Mouse (Mus musculus): ENCODE results near the gene Ubb. TPM values are rescaled to one million over a fixed set of nuclear protein-coding genes. Genes with fewer than 3 reads are reported as not detected.

Ubb gene
- polyA plus RNA-seq, 1 experiment from 2014 or later: 4,689 TPM

DNA sequence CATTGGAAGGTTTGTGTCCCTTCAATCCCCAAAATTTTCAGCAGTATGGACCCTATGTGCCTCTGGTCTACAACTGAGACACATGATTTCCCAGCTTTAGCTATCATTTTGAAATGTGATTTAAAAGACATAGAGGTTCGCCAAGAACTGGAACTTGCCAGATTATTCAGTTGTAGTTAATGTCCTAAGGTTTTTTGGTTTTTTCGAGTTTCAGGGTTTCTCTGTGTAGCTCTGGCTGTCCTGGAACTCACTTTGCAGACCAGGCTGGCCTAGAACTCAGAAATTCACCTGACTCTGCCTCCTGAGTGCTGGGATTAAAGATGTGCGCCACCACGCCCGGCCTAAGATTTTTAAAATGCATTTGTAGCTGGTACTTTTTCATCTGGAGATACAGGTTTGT, 2.7 kb downstream of the Ubb start:
- peak overlapping the region; percentile 81 for H3K4me2 ChIP-seq
- H3K4me1 ChIP-seq: peaks cover 43% of the 10 kb centered on the region
- H3K27me3 ChIP-seq (replicated peaks): no peaks in the 10 kb centered on the region
- H3K36me3 ChIP-seq (replicated peaks): no peaks in the 10 kb centered on the region
- H3K27ac ChIP-seq: no peak overlapping the region
- peak overlapping the region; percentile 28; the same call in 1 of the 2 replicates for H3K9ac ChIP-seq
- peak overlapping the region; percentile 39 for H3K4me3 ChIP-seq
- no peaks in the 10 kb centered on the region for H3K9me3 ChIP-seq
- WGBS: 82% methylated on average over 5 of the region's 5 CpGs
- no peak for ATAC-seq (replicated peaks)

DNA sequence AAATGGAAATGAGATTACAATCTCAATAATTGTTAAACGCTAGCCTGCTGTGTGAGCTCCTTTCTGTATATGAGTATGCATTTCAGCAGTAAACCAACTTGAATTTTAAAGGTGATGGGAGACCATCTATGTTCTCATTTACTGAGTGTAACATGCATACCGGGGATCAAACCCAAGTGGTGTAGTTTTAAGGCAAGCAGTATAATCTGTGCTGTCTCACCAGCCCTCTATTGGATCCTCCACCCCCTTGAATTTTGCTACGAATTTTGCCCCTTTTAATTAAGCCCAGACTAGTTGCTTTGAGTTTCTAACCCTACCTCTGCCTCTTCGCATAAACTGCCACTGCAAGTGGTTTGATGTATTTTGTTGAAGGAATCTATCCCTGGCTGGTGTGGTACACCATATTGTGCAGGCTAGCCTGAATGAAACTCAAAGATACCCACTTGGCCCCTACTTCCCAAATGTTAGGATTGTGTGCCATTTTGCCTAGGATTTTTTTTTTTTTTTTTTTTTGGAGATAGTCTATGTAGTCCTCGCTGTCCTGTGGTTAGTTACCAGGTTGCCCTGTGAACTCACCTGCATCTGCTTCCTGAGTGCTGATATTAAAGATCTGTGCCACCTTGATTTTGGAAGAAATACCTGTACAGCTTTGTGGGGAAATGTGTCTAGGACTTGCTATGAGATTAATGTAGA, 3.3 kb downstream of the Ubb start:
- 65% methylated on average over 5 of the region's 5 CpGs for WGBS
- no peak overlapping the region; the same call in 1 of the 2 replicates for H3K9ac ChIP-seq
- no peak for ATAC-seq (replicated peaks)

DNA sequence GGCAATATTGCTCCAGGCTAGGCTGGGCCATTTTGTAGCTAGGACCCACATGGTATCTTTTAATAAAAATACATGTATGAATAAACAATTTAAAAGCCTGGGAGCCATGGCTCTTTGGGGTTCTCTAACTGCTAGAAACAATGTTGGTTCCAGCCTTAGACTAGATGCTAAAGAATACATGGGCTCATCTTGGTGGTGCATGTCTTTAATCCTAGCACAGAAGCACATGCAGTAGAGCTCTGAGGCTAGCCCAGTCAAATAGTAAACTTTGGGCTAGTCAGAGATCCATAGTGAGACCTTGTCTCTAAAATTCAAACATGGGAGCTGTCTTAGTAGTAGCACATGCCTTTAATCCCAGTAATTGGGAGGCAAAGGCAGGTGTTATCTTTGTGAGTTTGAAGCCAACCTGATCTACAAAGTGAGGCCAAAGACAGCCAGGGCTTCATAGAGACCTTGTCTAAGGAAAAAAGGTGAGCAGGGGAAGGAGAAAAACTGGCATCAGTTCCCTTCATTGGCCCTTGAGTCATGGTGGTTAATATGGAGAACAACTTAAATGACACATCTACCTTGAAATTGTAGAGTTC, 4.1 kb downstream of the Ubb start:
- H3K36me3 ChIP-seq (replicated peaks): no peaks in the 10 kb centered on the region

More for the DNA sequence above, 3.3 kb downstream of the Ubb start:
- no peak overlapping the region for H3K27ac ChIP-seq
- no peaks in the 10 kb centered on the region for H3K9me3 ChIP-seq
- peak overlapping the region; percentile 81 for H3K4me2 ChIP-seq
- peaks cover 37% of the 10 kb centered on the region for H3K4me1 ChIP-seq
- no peaks in the 10 kb centered on the region for H3K27me3 ChIP-seq (replicated peaks)
- H3K36me3 ChIP-seq (replicated peaks): no peaks in the 10 kb centered on the region
- peak overlapping the region; percentile 39 for H3K4me3 ChIP-seq

DNA sequence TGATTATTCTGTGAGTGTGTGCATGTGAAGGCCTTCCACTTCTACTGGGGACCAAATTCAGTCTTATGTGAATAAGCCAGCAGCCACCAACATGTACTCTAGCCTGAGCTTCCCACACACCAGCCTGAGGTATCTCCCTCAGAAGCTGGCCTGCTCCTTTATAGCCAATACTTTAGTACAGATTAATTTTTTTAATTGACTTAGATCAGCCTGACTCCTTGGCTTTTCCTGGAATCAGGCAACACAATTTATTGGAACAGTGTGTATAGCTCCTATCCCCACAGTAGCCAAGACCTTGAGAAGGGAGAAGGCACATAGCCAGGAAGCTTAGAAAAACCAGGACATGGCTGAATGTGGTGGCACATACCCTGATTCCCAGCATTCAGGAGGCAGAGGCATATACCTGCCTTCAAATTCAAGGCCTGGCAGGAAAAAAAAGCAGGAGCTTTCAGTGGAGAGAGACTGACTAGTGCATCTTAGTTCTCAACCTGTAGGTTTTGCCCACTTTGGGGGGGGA, 5.0 kb downstream of the Ubb start:
- Histone ChIP-seq H3K4me2 (peak overlapping the region; percentile 81; the same call in 1 of the 2 replicates), H3K4me1 (peaks cover 34% of the 10 kb centered on the region), H3K27me3 (replicated peaks) (no peaks in the 10 kb centered on the region), H3K4me3 (no peak overlapping the region), H3K9me3 (no peaks in the 10 kb centered on the region), H3K27ac (no peak overlapping the region), H3K36me3 (replicated peaks) (no peaks in the 10 kb centered on the region), H3K9ac (no peak overlapping the region)
- no peak for ATAC-seq (replicated peaks)

More for the DNA sequence above, 4.1 kb downstream of the Ubb start:
- Histone ChIP-seq H3K4me1 (peaks cover 31% of the 10 kb centered on the region), H3K27ac (no peak overlapping the region), H3K27me3 (replicated peaks) (no peaks in the 10 kb centered on the region), H3K9me3 (no peaks in the 10 kb centered on the region), H3K9ac (no peak overlapping the region), H3K4me2 (peak overlapping the region; percentile 81), H3K4me3 (peak overlapping the region; percentile 39)
- no peak for ATAC-seq (replicated peaks)

DNA sequence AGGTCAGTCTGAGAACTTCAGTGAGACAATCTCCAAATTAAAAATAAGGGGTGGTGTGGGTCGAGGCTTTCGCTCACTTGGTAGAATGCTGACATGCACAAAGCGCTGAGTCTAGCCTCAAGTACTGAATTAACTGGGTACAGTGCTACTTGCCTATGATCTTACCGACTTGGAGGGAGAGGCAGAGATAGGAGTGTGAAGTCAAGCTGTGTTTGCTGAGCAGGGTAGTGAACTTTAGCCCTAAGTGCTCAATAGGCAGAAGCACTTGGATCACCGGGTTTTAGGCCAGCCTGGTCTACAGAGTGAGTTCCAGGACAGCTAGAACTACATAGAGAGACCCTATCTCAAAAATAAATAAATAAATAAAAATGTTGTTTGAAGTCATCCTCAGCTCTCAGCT, 6.2 kb downstream of the Ubb start:
- H3K27ac ChIP-seq: no peak overlapping the region
- H3K36me3 ChIP-seq (replicated peaks): no peaks in the 10 kb centered on the region
- no peaks in the 10 kb centered on the region for H3K9me3 ChIP-seq
- no peak for ATAC-seq (replicated peaks)
- no peaks in the 10 kb centered on the region for H3K27me3 ChIP-seq (replicated peaks)
- peaks cover 34% of the 10 kb centered on the region for H3K4me1 ChIP-seq
- H3K9ac ChIP-seq: no peak overlapping the region
- no peak overlapping the region for H3K4me3 ChIP-seq
- WGBS: 72% methylated on average over 5 of the region's 5 CpGs
- no peak overlapping the region for H3K4me2 ChIP-seq

DNA sequence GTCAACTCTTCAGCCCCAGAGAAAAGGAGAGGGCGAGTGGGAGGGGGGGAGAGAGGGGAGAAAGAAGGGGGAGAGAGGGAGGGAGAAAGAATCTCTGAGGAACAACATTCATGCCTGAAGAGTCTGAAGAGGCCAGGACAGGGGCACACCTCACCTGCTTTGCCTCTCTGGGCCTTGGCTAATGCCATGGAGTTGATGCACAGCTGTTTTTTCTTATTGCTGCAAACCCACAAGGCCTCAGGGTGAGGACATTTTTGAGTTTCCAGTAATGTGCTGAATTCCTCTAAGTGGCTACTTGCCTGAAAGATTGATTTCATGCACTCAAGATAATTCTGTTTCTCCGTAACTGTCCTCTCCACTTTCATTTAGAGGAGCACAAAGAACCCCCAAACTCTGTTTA, 7.2 kb downstream of the Ubb start:
- no peak for ATAC-seq (replicated peaks)
- Histone ChIP-seq H3K4me2 (no peak overlapping the region), H3K4me1 (peaks cover 33% of the 10 kb centered on the region), H3K27me3 (replicated peaks) (no peaks in the 10 kb centered on the region), H3K27ac (no peak overlapping the region), H3K9ac (no peak overlapping the region), H3K4me3 (no peak overlapping the region), H3K36me3 (replicated peaks) (no peaks in the 10 kb centered on the region), H3K9me3 (no peaks in the 10 kb centered on the region)
- WGBS: 55% methylated on average over 2 of the region's 2 CpGs

DNA sequence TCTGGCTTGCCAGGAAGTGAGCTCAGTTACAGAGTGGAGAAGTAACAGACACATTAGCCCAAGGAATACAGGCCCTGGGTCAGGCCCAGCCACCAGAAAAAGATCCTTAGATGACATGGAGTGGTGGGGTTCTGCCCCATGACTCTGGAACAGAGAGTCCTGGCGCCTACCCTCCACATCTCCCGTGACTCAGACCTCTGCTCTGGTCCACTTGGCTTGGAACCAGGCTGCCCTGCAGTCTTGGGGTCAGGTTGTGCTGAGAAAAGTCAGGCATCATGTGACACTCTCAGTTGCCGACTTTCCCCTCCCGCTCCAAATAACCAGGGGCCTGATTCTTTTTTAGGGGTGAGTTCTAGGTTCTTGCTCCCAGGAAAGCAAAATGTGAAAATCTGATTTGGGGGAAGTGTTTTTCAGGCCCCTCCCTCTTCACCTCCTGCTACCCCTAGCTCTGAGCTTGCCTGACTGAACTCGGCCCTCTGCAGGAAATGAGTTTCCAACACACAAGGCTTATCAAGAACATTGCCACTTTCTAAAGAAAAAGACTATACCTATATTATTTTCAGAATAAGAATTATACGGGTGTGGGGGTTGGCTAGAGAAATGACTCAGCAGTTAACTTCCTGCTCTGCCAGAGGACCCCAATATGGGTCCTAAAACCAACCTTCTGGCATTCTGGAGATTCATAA, 8.1 kb downstream of the Ubb start:
- Histone ChIP-seq H3K9ac (no peak overlapping the region), H3K4me1 (peaks cover 24% of the 10 kb centered on the region), H3K4me2 (no peak overlapping the region), H3K4me3 (no peak overlapping the region), H3K27ac (no peak overlapping the region), H3K36me3 (replicated peaks) (no peaks in the 10 kb centered on the region), H3K9me3 (no peaks in the 10 kb centered on the region), H3K27me3 (replicated peaks) (no peaks in the 10 kb centered on the region)
- no peak for ATAC-seq (replicated peaks)
- 69% methylated on average over 6 of the region's 6 CpGs for WGBS

DNA sequence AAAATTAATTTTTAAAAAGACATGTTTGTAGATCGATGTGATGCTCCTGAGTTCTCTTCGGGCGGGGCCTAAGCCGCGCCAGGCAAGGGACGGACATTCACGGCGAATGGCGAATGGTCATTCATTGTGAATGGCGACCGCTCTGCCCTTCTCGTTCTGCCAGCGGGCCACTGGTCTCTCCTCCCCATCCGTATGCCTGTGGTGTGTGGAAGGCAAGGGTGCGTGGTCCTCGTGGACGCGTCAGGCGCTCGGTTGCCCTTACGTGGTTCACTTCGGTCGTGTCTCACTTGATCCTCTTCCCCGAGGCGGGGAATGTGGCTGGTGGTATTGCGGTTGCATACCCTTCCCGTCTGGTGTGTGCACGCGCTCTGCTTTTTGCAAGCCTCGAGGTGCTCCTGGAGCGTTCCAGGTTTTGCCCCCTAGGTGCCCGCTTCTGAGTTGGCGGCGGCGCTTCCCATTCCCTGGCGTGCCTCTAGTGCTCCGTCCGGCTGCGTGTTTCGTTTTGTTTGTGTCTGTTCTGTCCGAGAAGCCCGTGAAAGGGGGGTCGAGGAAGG, 9.6 kb downstream of the Ubb start:
- WGBS: 32% methylated on average over 43 of the region's 43 CpGs
- no peak for ATAC-seq (replicated peaks)
- H3K36me3 ChIP-seq (replicated peaks): no peaks in the 10 kb centered on the region
- H3K9ac ChIP-seq: no peak overlapping the region; the same call in 1 of the 2 replicates
- no peak overlapping the region for H3K27ac ChIP-seq
- peaks cover 9% of the 10 kb centered on the region for H3K4me1 ChIP-seq
- H3K9me3 ChIP-seq: no peaks in the 10 kb centered on the region
- peak overlapping the region; percentile 28 for H3K4me3 ChIP-seq
- H3K27me3 ChIP-seq (replicated peaks): no peaks in the 10 kb centered on the region
- H3K4me2 ChIP-seq: peak overlapping the region; percentile 51

DNA sequence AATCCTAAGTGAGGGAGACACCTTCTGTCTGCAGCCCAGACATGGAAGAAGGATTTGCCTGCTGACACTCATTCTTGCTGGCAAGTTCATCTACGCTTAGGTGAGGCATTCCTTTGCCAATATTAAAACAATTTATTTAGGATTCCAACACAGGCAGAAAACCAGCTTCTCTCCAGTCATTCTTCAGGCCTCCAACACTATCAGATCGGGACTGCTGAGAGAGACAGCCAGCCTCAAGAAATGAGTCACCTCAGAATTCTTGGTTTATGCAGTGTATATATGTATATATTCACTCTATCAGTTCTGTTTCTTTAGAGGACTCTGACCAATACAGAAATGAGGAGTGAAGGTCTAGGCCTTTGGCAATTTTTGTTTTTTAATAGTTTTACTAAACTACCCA, 12.6 kb downstream of the Ubb start:
- WGBS: 94% methylated on average over 2 of the region's 2 CpGs
- no peak for ATAC-seq (replicated peaks)
- no peaks in the 10 kb centered on the region for H3K9me3 ChIP-seq

DNA sequence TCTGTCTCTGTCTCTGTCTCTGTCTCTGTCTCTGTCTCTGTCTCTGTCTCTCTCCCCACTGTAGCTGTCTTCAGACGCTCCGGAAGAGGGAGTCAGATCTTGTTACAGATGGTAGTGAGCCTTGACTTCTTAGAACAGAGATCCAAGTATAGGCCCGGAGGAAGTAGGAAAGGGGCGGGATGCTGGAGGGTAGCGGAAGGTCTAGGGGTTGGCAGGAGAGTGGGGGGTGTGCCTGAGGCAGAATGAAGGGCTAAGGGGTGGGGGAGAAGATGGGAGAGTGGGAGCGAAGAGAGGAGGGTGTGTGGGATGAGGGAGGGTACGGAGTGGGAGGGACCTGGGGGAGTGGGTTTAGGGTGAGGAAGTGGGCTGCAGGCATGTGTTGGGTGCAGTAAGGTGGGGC, 14.8 kb downstream of the Ubb start:
- H3K27ac ChIP-seq: no peak overlapping the region
- ATAC-seq (replicated peaks): no peak
- WGBS: 80% methylated on average over 7 of the region's 7 CpGs

More for the DNA sequence above, 12.6 kb downstream of the Ubb start:
- Histone ChIP-seq H3K36me3 (replicated peaks) (no peaks in the 10 kb centered on the region), H3K9ac (no peak overlapping the region), H3K27me3 (replicated peaks) (no peaks in the 10 kb centered on the region), H3K4me3 (no peak overlapping the region), H3K4me2 (no peak overlapping the region), H3K27ac (no peak overlapping the region), H3K4me1 (peaks cover 3% of the 10 kb centered on the region; the same call in 1 of the 2 replicates)

DNA sequence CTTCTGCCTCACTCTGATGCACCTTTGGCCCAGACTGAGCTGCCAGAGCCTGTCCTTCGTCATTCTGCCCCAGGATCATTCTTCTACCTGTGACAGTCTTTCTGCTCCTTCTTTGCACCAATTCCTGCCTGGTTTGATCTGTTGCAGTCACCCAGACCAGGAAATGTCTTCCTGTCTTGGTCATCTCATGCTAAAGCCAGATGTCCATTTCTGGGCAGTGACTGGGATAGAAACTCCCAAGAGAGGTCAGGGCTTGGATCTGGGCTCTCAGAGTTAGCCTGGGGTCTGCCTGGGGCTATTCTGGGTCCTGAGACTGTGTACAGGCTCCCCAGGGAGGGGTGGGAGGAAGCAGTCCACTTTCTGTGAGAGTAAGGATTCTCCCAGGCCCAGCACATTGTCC, 15.2 kb downstream of the Ubb start:
- WGBS: 68% methylated on average over 1 of the region's 1 CpGs
- H3K4me3 ChIP-seq: no peak overlapping the region
- H3K27me3 ChIP-seq (replicated peaks): no peaks in the 10 kb centered on the region
- no peak overlapping the region for H3K27ac ChIP-seq
- H3K4me1 ChIP-seq: no peaks in the 10 kb centered on the region
- no peaks in the 10 kb centered on the region for H3K36me3 ChIP-seq (replicated peaks)
- no peak overlapping the region for H3K4me2 ChIP-seq
- H3K9ac ChIP-seq: no peak overlapping the region
- no peak for ATAC-seq (replicated peaks)
- H3K9me3 ChIP-seq: no peaks in the 10 kb centered on the region

More for the DNA sequence above, 14.8 kb downstream of the Ubb start:
- H3K36me3 ChIP-seq (replicated peaks): no peaks in the 10 kb centered on the region
- no peaks in the 10 kb centered on the region for H3K9me3 ChIP-seq
- peaks cover under 1% of the 10 kb centered on the region; the same call in 1 of the 2 replicates for H3K4me1 ChIP-seq
- no peak overlapping the region for H3K4me2 ChIP-seq
- no peak overlapping the region for H3K9ac ChIP-seq
- H3K27me3 ChIP-seq (replicated peaks): no peaks in the 10 kb centered on the region
- no peak overlapping the region for H3K4me3 ChIP-seq

DNA sequence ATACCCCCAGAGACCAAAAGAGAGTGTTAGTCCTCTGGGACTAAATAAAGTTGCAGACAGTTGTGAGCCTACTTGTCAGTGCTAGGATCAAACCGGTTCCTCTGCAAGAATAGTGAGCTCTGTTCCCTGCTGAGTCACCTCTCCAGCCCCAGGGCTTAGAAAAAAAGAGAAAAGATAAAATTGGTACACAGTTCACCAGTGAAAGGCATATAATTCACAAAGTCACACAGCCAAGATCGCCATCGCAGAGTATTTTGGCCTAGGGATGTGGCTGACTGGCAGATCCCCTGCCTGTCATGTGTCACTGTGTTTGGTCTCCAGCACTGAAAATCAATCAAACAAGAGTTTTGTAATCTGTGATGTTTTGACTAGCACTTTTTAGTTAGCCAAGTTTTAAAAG, 17.3 kb downstream of the Ubb start:
- Histone ChIP-seq H3K9ac (no peak overlapping the region), H3K27ac (no peak overlapping the region), H3K27me3 (replicated peaks) (no peaks in the 10 kb centered on the region), H3K4me1 (no peaks in the 10 kb centered on the region), H3K9me3 (no peaks in the 10 kb centered on the region), H3K36me3 (replicated peaks) (no peaks in the 10 kb centered on the region), H3K4me2 (no peak overlapping the region), H3K4me3 (no peak overlapping the region)
- WGBS: 66% methylated on average over 3 of the region's 3 CpGs
- no peak for ATAC-seq (replicated peaks)
